Mouse (Mus musculus): ENCODE measurements at regions not wholly inside any gene's neighbourhood (a gene's known extent, or its start where the extent isn't known, plus 50 kb on each side); places are given as distances from the start of the nearest gene placed in this dataset.

- WGBS = 60% methylated on average over 8 of the region's 8 CpGs
These were observed 52.4 kb upstream of the Mycn start for GRCm38 (mm10) chr12:12993894-12994714.

More at GRCm38 (mm10) chr12:12993894-12994714, 52.4 kb upstream of the Mycn start:
- no peak for ATAC-seq (ENCODE audit: insufficient number of reproducible peaks, low FRiP score, low TSS enrichment, low read depth)
- H3K9me3 ChIP-seq (replicated peaks) = no peaks in the 10 kb centered on the region
- no peak overlapping the region for H3K4me3 ChIP-seq (replicated peaks)
- no peaks in the 10 kb centered on the region for H3K36me3 ChIP-seq
- no peak overlapping the region for H3K4me2 ChIP-seq (replicated peaks)
- H3K9ac ChIP-seq = no peak overlapping the region
- no peaks in the 10 kb centered on the region for H3K27me3 ChIP-seq
- no peaks in the 10 kb centered on the region for H3K4me1 ChIP-seq
- no peak overlapping the region for H3K27ac ChIP-seq (replicated peaks)
